Mouse (Mus musculus) lung, embryonic 16.5 days (tissue): ENCODE measurements around the gene Grin2b. TPM values are rescaled to one million over a fixed set of nuclear protein-coding genes. Genes with fewer than 3 reads are reported as not detected.

ENCODE experiments used
- ATAC-seq: fragments of 200-750 bp; cut with Nextera tagmentation; 2 replicates; pipeline ENCODE4 v1.8.0; 2017; ENCODE audit warnings: low read depth, mild to moderate bottlenecking, moderate library complexity
- H3K27ac ChIP-seq: fragments of 300-500 bp; sonication (generic); 2 replicates; pipeline ENCODE4 v1.5.1; 2014; ENCODE audit warnings: mild to moderate bottlenecking, control low read depth, low read length
- H3K27me3 ChIP-seq: fragments of 300-500 bp; sonication (generic); 2 replicates; pipeline ENCODE4 v1.6.1; 2014; ENCODE audit warnings: low read depth, low read length, mixed read lengths; ENCODE audit not compliant: control insufficient read depth, insufficient read depth
- H3K36me3 ChIP-seq: fragments of 300-500 bp; sonication (generic); 2 replicates; pipeline ENCODE4 v1.6.1; 2014; ENCODE audit warnings: low read length; ENCODE audit not compliant: control insufficient read depth, insufficient read depth
- H3K4me1 ChIP-seq: fragments of 300-500 bp; sonication (generic); replicated peaks from 2 replicates; pipeline ENCODE4 v1.6.1; 2014; ENCODE audit warnings: low read length, mixed read lengths; ENCODE audit not compliant: control insufficient read depth, insufficient read depth
- H3K4me2 ChIP-seq: fragments of 300-500 bp; sonication (generic); 2 replicates; pipeline ENCODE4 v1.6.1; 2014; ENCODE audit warnings: low read depth, low read length, control low read depth
- H3K4me3 ChIP-seq: fragments of 300-500 bp; sonication (generic); 2 replicates; pipeline ENCODE4 v1.5.1; 2014; ENCODE audit warnings: mild to moderate bottlenecking, low read length, control low read depth
- H3K9ac ChIP-seq: fragments of 300-500 bp; sonication (generic); 2 replicates; pipeline ENCODE4 v1.6.1; 2014; ENCODE audit warnings: low read length, control low read depth
- H3K9me3 ChIP-seq: fragments of 300-500 bp; sonication (generic); 2 replicates; pipeline ENCODE4 v1.6.1; 2016; ENCODE audit warnings: low read length; ENCODE audit not compliant: control insufficient read depth
- WGBS: fragments of 180-500 bp; shearing (Covaris S2); extraction: QIAGEN DNeasy Blood & Tissue Kit; methylation state at CpG from one replicate; pipeline ENCODE4 v1.1.7; 2014; 5-methylcytosine and 5-hydroxymethylcytosine counted together
- polyA plus RNA-seq: library from polyadenylated mRNA; unstranded; fragments of >200 nt; fragmentation: Nextera tagmentation; extraction: Ambion mirVana; gene quantifications from 2 replicates; pipeline ENCODE4 v1.2.1, GENCODE M21; 2015

Grin2b gene
- polyA plus RNA-seq, 1 experiment from 2014 or later, result 2.8 TPM

GRCm38 (mm10) chr6:136053346-136053745 lies 120.0 kb downstream of the Grin2b start:
- 33% methylated on average over 1 of the region's 1 CpGs for WGBS

DNA sequence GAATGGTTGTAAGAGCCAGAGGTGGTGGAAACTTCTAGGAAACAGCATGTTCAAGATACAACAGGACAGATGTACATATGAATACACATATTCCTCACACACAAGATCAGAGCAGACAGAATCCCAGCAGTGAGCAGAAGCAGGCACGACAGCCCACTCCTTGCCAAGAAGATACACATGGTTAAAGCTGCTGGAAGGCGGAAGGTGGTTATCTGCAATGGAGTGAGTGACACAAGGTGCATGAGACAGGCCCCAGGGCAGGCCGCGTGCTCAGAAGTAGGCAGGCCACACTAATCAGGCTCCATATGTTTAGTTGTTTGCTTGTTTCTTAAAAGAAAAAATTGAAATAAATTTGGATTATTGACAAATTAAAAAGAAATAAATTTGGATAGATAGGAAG lies 123.0 kb downstream of the Grin2b start:
- no peaks in the 10 kb centered on the region for H3K9me3 ChIP-seq
- 76% methylated on average over 4 of the region's 4 CpGs for WGBS
- H3K4me3 ChIP-seq, result no peak overlapping the region
- H3K4me2 ChIP-seq, result no peak overlapping the region
- no peaks in the 10 kb centered on the region for H3K27me3 ChIP-seq
- H3K27ac ChIP-seq, result no peak overlapping the region
- H3K36me3 ChIP-seq, result no peaks in the 10 kb centered on the region
- ATAC-seq, result no peak
- H3K9ac ChIP-seq, result no peak overlapping the region
- no peaks in the 10 kb centered on the region for H3K4me1 ChIP-seq

More at GRCm38 (mm10) chr6:136053346-136053745, 120.0 kb downstream of the Grin2b start:
- H3K9ac ChIP-seq, result no peak overlapping the region
- no peak overlapping the region for H3K27ac ChIP-seq
- no peaks in the 10 kb centered on the region for H3K27me3 ChIP-seq
- H3K4me3 ChIP-seq, result no peak overlapping the region
- no peak overlapping the region for H3K4me2 ChIP-seq
- no peak for ATAC-seq
- no peaks in the 10 kb centered on the region for H3K9me3 ChIP-seq
- H3K4me1 ChIP-seq, result no peaks in the 10 kb centered on the region
- no peaks in the 10 kb centered on the region for H3K36me3 ChIP-seq

- Histone ChIP-seq H3K9ac (no peak overlapping the region), H3K4me3 (no peak overlapping the region), H3K27ac (no peak overlapping the region), H3K36me3 (no peaks in the 10 kb centered on the region), H3K27me3 (no peaks in the 10 kb centered on the region), H3K4me1 (no peaks in the 10 kb centered on the region), H3K4me2 (no peak overlapping the region), H3K9me3 (no peaks in the 10 kb centered on the region)
- ATAC-seq, result no peak
- WGBS, result 91% methylated on average over 2 of the region's 2 CpGs
Observed at GRCm38 (mm10) chr6:136048084-136048483, 125.2 kb downstream of the Grin2b start.

GRCm38 (mm10) chr6:136046091-136046490 lies 127.2 kb downstream of the Grin2b start:
- no peak overlapping the region for H3K9ac ChIP-seq
- ATAC-seq, result no peak
- H3K27me3 ChIP-seq, result no peaks in the 10 kb centered on the region
- no peak overlapping the region for H3K27ac ChIP-seq
- H3K4me1 ChIP-seq, result no peaks in the 10 kb centered on the region
- H3K36me3 ChIP-seq, result no peaks in the 10 kb centered on the region
- no peak overlapping the region for H3K4me2 ChIP-seq
- WGBS, result 75% methylated on average over 7 of the region's 7 CpGs
- H3K9me3 ChIP-seq, result no peaks in the 10 kb centered on the region
- H3K4me3 ChIP-seq, result no peak overlapping the region

DNA sequence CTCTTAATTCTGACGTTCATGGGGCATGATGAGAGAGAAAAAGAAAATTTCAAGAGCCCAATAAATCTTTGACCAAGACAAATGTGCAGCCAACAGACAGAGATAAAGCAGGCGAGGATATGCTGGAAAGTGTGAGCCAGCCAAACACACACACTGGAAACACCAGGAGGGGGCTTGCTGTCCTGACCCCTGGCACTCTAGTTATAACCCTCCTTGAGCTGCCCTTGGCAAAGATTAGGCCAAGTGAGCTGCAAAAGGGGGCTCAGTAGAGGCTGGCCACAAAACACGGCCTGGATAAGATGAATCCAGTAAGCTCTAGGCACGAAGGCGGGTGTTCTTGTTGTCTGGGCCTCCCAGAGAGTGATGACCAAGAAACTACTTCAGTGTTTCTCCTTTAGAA lies 128.8 kb downstream of the Grin2b start:
- H3K4me1 ChIP-seq, result no peaks in the 10 kb centered on the region
- 62% methylated on average over 5 of the region's 5 CpGs for WGBS
- H3K4me2 ChIP-seq, result no peak overlapping the region
- no peaks in the 10 kb centered on the region for H3K9me3 ChIP-seq
- no peak overlapping the region for H3K9ac ChIP-seq
- H3K27me3 ChIP-seq, result no peaks in the 10 kb centered on the region
- no peak for ATAC-seq
- no peaks in the 10 kb centered on the region for H3K36me3 ChIP-seq
- no peak overlapping the region for H3K4me3 ChIP-seq
- H3K27ac ChIP-seq, result no peak overlapping the region

GRCm38 (mm10) chr6:136042375-136042774 lies 130.9 kb downstream of the Grin2b start:
- Histone ChIP-seq H3K4me1 (no peaks in the 10 kb centered on the region), H3K36me3 (no peaks in the 10 kb centered on the region), H3K27ac (no peak overlapping the region), H3K4me2 (no peak overlapping the region), H3K27me3 (no peaks in the 10 kb centered on the region), H3K9ac (no peak overlapping the region), H3K9me3 (no peaks in the 10 kb centered on the region), H3K4me3 (no peak overlapping the region)
- no peak for ATAC-seq
- WGBS, result 67% methylated on average over 3 of the region's 3 CpGs

DNA sequence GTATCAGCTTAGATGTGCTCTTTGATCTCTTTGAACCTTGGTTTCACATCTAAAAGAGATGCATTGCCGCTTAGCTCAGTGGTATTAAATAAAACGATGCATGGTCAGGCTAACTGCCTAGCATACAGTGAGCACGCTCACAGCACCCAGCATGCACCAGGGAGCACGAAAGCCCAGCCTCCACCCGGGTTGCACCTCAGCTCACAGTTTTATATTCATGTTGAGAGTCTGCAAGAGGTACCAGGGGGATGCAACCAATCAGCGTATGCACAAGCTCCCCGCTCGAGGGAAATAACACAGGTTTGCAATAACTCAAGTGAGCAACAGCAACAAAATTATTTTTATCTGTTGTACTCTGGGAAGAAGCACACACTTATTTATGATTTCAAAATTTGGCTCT lies 131.5 kb downstream of the Grin2b start:
- Histone ChIP-seq H3K9ac (no peak overlapping the region), H3K4me3 (no peak overlapping the region), H3K4me2 (no peak overlapping the region), H3K27me3 (no peaks in the 10 kb centered on the region), H3K27ac (no peak overlapping the region), H3K9me3 (no peaks in the 10 kb centered on the region), H3K36me3 (no peaks in the 10 kb centered on the region), H3K4me1 (no peaks in the 10 kb centered on the region)
- no peak for ATAC-seq
- WGBS, result 86% methylated on average over 8 of the region's 8 CpGs

DNA sequence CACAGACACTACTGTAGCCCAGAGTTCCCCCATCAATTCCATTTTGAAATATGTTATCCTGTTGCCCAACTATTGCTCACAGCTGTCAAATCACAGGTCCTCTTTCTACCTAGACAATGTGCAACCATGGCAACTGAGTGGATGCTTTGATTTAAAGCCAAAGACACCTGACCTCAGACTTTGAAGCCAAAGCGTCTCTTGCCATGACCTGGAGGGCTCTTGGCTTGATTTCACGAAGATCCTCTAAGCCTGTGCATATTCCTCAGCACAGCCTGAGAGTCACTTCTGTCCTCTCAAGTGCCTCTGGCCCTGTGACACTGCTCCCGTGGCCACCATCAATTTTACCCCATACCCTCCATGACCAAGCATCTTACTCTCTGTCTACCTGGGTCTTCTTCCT lies 132.4 kb downstream of the Grin2b start:
- H3K27ac ChIP-seq, result no peak overlapping the region
- no peak overlapping the region for H3K4me3 ChIP-seq
- H3K4me1 ChIP-seq, result no peaks in the 10 kb centered on the region
- no peaks in the 10 kb centered on the region for H3K9me3 ChIP-seq
- H3K9ac ChIP-seq, result no peak overlapping the region
- H3K36me3 ChIP-seq, result no peaks in the 10 kb centered on the region
- no peaks in the 10 kb centered on the region for H3K27me3 ChIP-seq
- WGBS, result 57% methylated on average over 3 of the region's 3 CpGs
- H3K4me2 ChIP-seq, result no peak overlapping the region
- ATAC-seq, result no peak

GRCm38 (mm10) chr6:136029235-136029939 lies 143.9 kb downstream of the Grin2b start:
- no peak overlapping the region for H3K9ac ChIP-seq
- no peak overlapping the region for H3K27ac ChIP-seq
- 66% methylated on average over 4 of the region's 4 CpGs for WGBS
- H3K4me1 ChIP-seq, result no peaks in the 10 kb centered on the region
- H3K27me3 ChIP-seq, result no peaks in the 10 kb centered on the region
- ATAC-seq, result no peak
- no peaks in the 10 kb centered on the region for H3K9me3 ChIP-seq
- no peaks in the 10 kb centered on the region for H3K36me3 ChIP-seq
- H3K4me2 ChIP-seq, result no peak overlapping the region
- no peak overlapping the region for H3K4me3 ChIP-seq

DNA sequence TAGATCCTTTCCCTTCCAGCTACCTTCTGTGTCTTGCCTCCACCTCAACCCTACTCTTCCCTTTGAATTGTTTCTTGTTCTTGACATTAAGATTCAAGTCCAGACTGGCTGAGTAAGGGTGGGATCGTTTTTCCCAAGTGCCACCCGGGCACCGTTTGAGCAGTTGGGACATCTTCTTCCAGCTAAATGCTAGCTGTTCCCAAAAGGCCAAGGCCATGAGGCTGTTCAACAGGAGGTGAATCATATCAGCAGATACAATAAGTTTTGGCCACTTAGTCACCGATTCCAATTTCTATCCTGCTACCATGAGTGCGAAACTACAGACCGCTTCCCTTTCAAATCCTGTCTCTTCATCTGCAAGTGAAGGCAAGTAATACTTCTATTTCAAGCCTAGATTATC lies 146.4 kb downstream of the Grin2b start:
- no peak for ATAC-seq
- Histone ChIP-seq H3K4me3 (no peak overlapping the region), H3K9me3 (no peaks in the 10 kb centered on the region), H3K27me3 (no peaks in the 10 kb centered on the region), H3K27ac (no peak overlapping the region), H3K4me2 (no peak overlapping the region), H3K4me1 (no peaks in the 10 kb centered on the region), H3K36me3 (no peaks in the 10 kb centered on the region), H3K9ac (no peak overlapping the region)
- 92% methylated on average over 6 of the region's 6 CpGs for WGBS
